7 mouse cellular contexts compared by ENCODE assay signal in the genomic region with DNA sequence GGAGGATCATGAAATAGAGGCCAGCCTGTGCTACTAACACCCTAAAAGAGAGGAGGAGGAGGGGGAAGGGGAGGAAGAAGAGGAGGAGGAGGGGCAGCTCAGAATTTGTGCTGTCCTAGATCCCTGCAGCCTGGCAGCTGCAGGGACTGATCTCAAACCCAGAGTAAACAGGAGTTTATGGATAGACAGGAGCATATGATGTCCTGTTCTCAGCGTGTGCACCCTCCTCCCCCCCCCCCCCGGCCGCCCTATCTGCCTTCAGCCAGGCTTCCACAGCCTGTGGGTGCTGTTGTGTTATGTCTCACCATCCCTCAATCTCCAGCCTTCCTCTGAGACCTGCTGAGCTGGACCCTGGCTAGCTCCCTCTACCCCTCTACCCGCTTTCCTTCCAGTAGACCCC. TPM values are rescaled to one million over a fixed set of nuclear protein-coding genes. Genes with fewer than 3 reads are reported as not detected.
DNase-seq lines count a peak whose midpoint lies in the region; ATAC-seq and TF ChIP-seq lines count a peak whose summit lies in the region.

Gene Bak1 (minus strand): TSS at position 101 of the 400 bp plus-strand sequence.

- peak within 1 kb of the TSS; percentile 83 for H3K9ac ChIP-seq in CH12.LX (ENCODE audit: insufficient read depth, low read depth)
- peak within 1 kb of the TSS; percentile 84 for H3K9ac ChIP-seq in forebrain, embryonic 15.5 days (replicated peaks)
- H3K9ac ChIP-seq in hindbrain, embryonic 13.5 days, result peak within 1 kb of the TSS; percentile 98
- peak within 1 kb of the TSS; percentile 79 for H3K9ac ChIP-seq in liver, embryonic 16.5 days (ENCODE audit: low read depth, low read length)

- H3K4me2 ChIP-seq in CH12.LX (ENCODE audit: insufficient read depth, low read depth, poor library complexity, severe bottlenecking), result peak within 1 kb of the TSS; percentile 98
- peak within 1 kb of the TSS; percentile 75 for H3K4me2 ChIP-seq in forebrain, embryonic 15.5 days (replicated peaks)
- peak within 1 kb of the TSS; percentile 90 for H3K4me2 ChIP-seq in hindbrain, embryonic 13.5 days
- peak within 1 kb of the TSS; percentile 84 for H3K4me2 ChIP-seq in liver, embryonic 16.5 days (ENCODE audit: low read depth, low read length)

- TF ChIP-seq POLR2A in CH12.LX (IDR thresholded peaks at IDR 0.05; ENCODE audit: low read depth, low read length), result no peak

- peak within 1 kb of the TSS; percentile 70 to 93 (median 87) for H3K4me3 ChIP-seq in CH12.LX (replicated peaks in 1 of 3; ENCODE audit: low read depth in 2 of 3, low read length in 2 of 3, poor library complexity in 1 of 3)
- peak within 1 kb of the TSS; percentile 79 for H3K4me3 ChIP-seq in G1E (ENCODE audit: low read depth, low read length)
- peak within 1 kb of the TSS; percentile 66 for H3K4me3 ChIP-seq in forebrain, embryonic 15.5 days
- H3K4me3 ChIP-seq in hindbrain, embryonic 13.5 days, result peak within 1 kb of the TSS; percentile 72
- peak within 1 kb of the TSS; percentile 74 for H3K4me3 ChIP-seq in liver, embryonic 16.5 days (ENCODE audit: low read depth, low read length)

- H3K27ac ChIP-seq in CH12.LX (ENCODE audit: insufficient read depth, low read depth), result peak within 1 kb of the TSS; percentile 44
- peak within 1 kb of the TSS; percentile 41; the same call in 1 of the 2 replicates for H3K27ac ChIP-seq in forebrain, embryonic 15.5 days (replicated peaks)
- peak within 1 kb of the TSS; percentile 84 for H3K27ac ChIP-seq in hindbrain, embryonic 13.5 days
- peak within 1 kb of the TSS; percentile 79 for H3K27ac ChIP-seq in liver, embryonic 16.5 days (ENCODE audit: low read length)

- H3K4me1 ChIP-seq in CH12.LX (ENCODE audit: control insufficient read depth in 1 of 2, insufficient read depth in 2 of 2) (peaks cover 15 to 32% of the 10 kb centered on the region in 2 experiments), G1E (ENCODE audit: insufficient read depth, low read depth, low read length) (peaks cover 57% of the 10 kb centered on the region)
- peaks cover 22% of the 10 kb centered on the region for H3K4me1 ChIP-seq in forebrain, embryonic 15.5 days
- H3K4me1 ChIP-seq in hindbrain, embryonic 13.5 days (replicated peaks), result peaks cover 23% of the 10 kb centered on the region
- H3K4me1 ChIP-seq in liver, embryonic 16.5 days (ENCODE audit: control insufficient read depth, low read depth, low read length), result peaks cover 34% of the 10 kb centered on the region

- no peak for TF ChIP-seq CTCF in CH12.LX (conservative IDR thresholded peaks at IDR 0.05 in 1 of 2, IDR thresholded peaks at IDR 0.05 in 1 of 2; ENCODE audit: low read depth in 2 of 2, low read length in 2 of 2)
- TF ChIP-seq CTCF in G1E (IDR thresholded peaks at IDR 0.05; ENCODE audit: low read depth, low read length), result no peak

- no peak for DNase-seq in CH12.LX (ENCODE audit: extremely low read depth)
- DNase-seq in G1E (ENCODE audit: low spot score), result no peak
- DNase-seq in retina, postnatal 1 day, result no peak

- no peak for TF ChIP-seq EP300 in CH12.LX (IDR thresholded peaks at IDR 0.05; ENCODE audit: low read length)

- dilution Hi-C loops in CH12.LX (cut with MboI; ENCODE audit: extremely low pct_ligation_motif_present, extremely low pct_unique_long_range_greater_than_20kb, low sequenced_read_pairs), result no loop called here

- ATAC-seq in G1E (ENCODE audit: extremely low read depth, insufficient number of reproducible peaks, low FRiP score, poor library complexity, severe bottlenecking), result no peak
- ATAC-seq in forebrain, embryonic 15.5 days (replicated peaks), result peak; percentile 23
- ATAC-seq in hindbrain, embryonic 13.5 days (ENCODE audit: low FRiP score), result 0 out of 2 replicates have a peak, but pooled peaks have one; percentile 12
- no peak for ATAC-seq in liver, embryonic 16.5 days (ENCODE audit: low read depth)
- ATAC-seq in cerebellum, adult (ENCODE audit: insufficient number of reproducible peaks, low FRiP score, low TSS enrichment), result no peak

- H3K9me3 ChIP-seq in CH12.LX (replicated peaks; ENCODE audit: low read length) (peaks cover 6% of the 10 kb centered on the region), G1E (replicated peaks) (no peaks in the 10 kb centered on the region)
- no peaks in the 10 kb centered on the region for H3K9me3 ChIP-seq in forebrain, embryonic 15.5 days
- no peaks in the 10 kb centered on the region for H3K9me3 ChIP-seq in hindbrain, embryonic 13.5 days
- H3K9me3 ChIP-seq in liver, embryonic 16.5 days (replicated peaks; ENCODE audit: control insufficient read depth, low read length), result no peaks in the 10 kb centered on the region

- no peak for TF ChIP-seq RAD21 in CH12.LX (IDR thresholded peaks at IDR 0.05; ENCODE audit: low read depth, low read length)

- in situ Hi-C loops in CH12.LX (cut with MboI; ENCODE audit: low pct_ligation_motif_present, low pct_unique_long_range_greater_than_20kb, low sequenced_read_pairs), result loop anchor here (25.0 kb wide), 1 partner anchor 483 kb away; the partner anchor contains the start of gene Grm4

- 70% methylated on average over 3 of the region's 4 CpGs for WGBS in forebrain, embryonic 15.5 days
- WGBS in hindbrain, embryonic 13.5 days, result 81% methylated on average over 4 of the region's 4 CpGs
- WGBS in liver, embryonic 16.5 days (ENCODE audit: insufficient replicate concordance), result 92% methylated on average over 1 of the region's 4 CpGs

- H3K79me2 ChIP-seq in CH12.LX (replicated peaks; ENCODE audit: control insufficient read depth, extremely low read depth, insufficient read depth, poor library complexity, severe bottlenecking), result peaks cover 25% of the 10 kb centered on the region

- H3K36me3 ChIP-seq in CH12.LX (replicated peaks in 1 of 2; ENCODE audit: control insufficient read depth in 1 of 2, insufficient read depth in 1 of 2, low read length in 1 of 2) (peaks cover 10 to 39% of the 10 kb centered on the region in 2 experiments), G1E (replicated peaks) (peaks cover 29% of the 10 kb centered on the region)
- H3K36me3 ChIP-seq in forebrain, embryonic 15.5 days, result peaks cover 9% of the 10 kb centered on the region; the same call in 1 of the 2 replicates
- peaks cover 20% of the 10 kb centered on the region for H3K36me3 ChIP-seq in hindbrain, embryonic 13.5 days
- H3K36me3 ChIP-seq in liver, embryonic 16.5 days (ENCODE audit: control insufficient read depth, insufficient read depth), result no peaks in the 10 kb centered on the region

- H3K27me3 ChIP-seq in CH12.LX (replicated peaks) (no peaks in the 10 kb centered on the region), G1E (ENCODE audit: insufficient read depth, low read length) (peaks cover 4% of the 10 kb centered on the region; the same call in 1 of the 2 replicates)
- no peaks in the 10 kb centered on the region for H3K27me3 ChIP-seq in forebrain, embryonic 15.5 days
- no peaks in the 10 kb centered on the region for H3K27me3 ChIP-seq in hindbrain, embryonic 13.5 days
- no peaks in the 10 kb centered on the region for H3K27me3 ChIP-seq in liver, embryonic 16.5 days (ENCODE audit: control insufficient read depth, insufficient read depth, low read depth, low read length)

TF ChIP-seq in CH12.LX, 34 proteins besides CTCF, POLR2A, EP300 and RAD21:
- TF ChIP-seq JUN (IDR thresholded peaks at IDR 0.05; ENCODE audit: insufficient read depth, low read depth, low read length) (no peak), POLR2AphosphoS2 (IDR thresholded peaks at IDR 0.05; ENCODE audit: low read depth, low read length) (no peak), ZNF384 (IDR thresholded peaks at IDR 0.05; ENCODE audit: low read depth, low read length) (no peak), BHLHE40 (IDR thresholded peaks at IDR 0.05; ENCODE audit: low read depth, low read length) (no peak), USF2 (conservative IDR thresholded peaks at IDR 0.05; ENCODE audit: low read depth, low read length) (no peak), MAZ (IDR thresholded peaks at IDR 0.05; ENCODE audit: low read depth, low read length) (no peak), MAX (IDR thresholded peaks at IDR 0.05; ENCODE audit: low read length) (no peak), RCOR1 (conservative IDR thresholded peaks at IDR 0.05; ENCODE audit: low read depth, low read length) (no peak), ZKSCAN1 (IDR thresholded peaks at IDR 0.05; ENCODE audit: borderline replicate concordance, low read depth, low read length) (no peak), MAFK (IDR thresholded peaks at IDR 0.05; ENCODE audit: insufficient replicate concordance, low read length) (no peak), NRF1 (IDR thresholded peaks at IDR 0.05; ENCODE audit: low read depth, low read length) (no peak), USF1 (IDR thresholded peaks at IDR 0.05; ENCODE audit: low read depth, low read length) (no peak), E2F4 (IDR thresholded peaks at IDR 0.05; ENCODE audit: insufficient replicate concordance, low read depth, low read length) (no peak), TBP (conservative IDR thresholded peaks at IDR 0.05; ENCODE audit: low read depth, low read length) (no peak), UBTF (IDR thresholded peaks at IDR 0.05; ENCODE audit: low read depth, low read length) (no peak), TCF12 (IDR thresholded peaks at IDR 0.05; ENCODE audit: low read depth, low read length) (no peak)

RNA-seq across cellular contexts. Expression of gene Bak1, which starts in this region (rescaled TPM):
- total RNA-seq in CH12.LX (2012; rRNA removed) (57.3 and 69.8 TPM in 2 replicates), CH12.LX (2014; rRNA removed) (61.8 and 62.9 TPM in 2 replicates), G1E (2014; fragmentation: Nextera tagmentation) (231 and 242 TPM in 2 replicates), G1E (2017) (57.5 and 64.5 TPM in 2 replicates)
- polyA plus RNA-seq in CH12.LX (2012; ENCODE audit: insufficient read length, low read depth) (123 and 140 TPM in 2 replicates), G1E (2012) (222 and 227 TPM in 2 replicates)
- 2.3 and 2.7 TPM in 2 replicates for polyA plus RNA-seq in forebrain, embryonic 15.5 days (2015; fragmentation: Nextera tagmentation; extraction: Ambion mirVana)
- polyA plus RNA-seq in hindbrain, embryonic 13.5 days (2015; fragmentation: Nextera tagmentation; extraction: Ambion mirVana), result 2.5 and 3.1 TPM in 2 replicates
- polyA plus RNA-seq in liver, embryonic 16.5 days (2015; fragmentation: Nextera tagmentation; extraction: Ambion mirVana), result 2.3 and 2.6 TPM in 2 replicates

Comparison
In these comparisons a context has a peak if more than half of its experiments do, and no peak if none do; other contexts are left out.
1. RNA of gene Bak1 (polyA plus RNA-seq): 222 to 227 TPM in G1E and 123 to 140 TPM in CH12.LX; 2.3 to 2.6 TPM in liver, embryonic 16.5 days, 2.5 to 3.1 TPM in hindbrain, embryonic 13.5 days and 2.3 to 2.7 TPM in forebrain, embryonic 15.5 days; every median in the first group is over 10 times any median in the second.
2. ATAC-seq: peak in forebrain, embryonic 15.5 days (single experiment) and hindbrain, embryonic 13.5 days (single experiment); none in G1E (single experiment), liver, embryonic 16.5 days (single experiment) and cerebellum, adult (single experiment).
3. Peak in every context shown above with its lines, with median percentiles within 50 percentile points of each other: H3K27ac ChIP-seq, H3K4me2 ChIP-seq, H3K4me3 ChIP-seq and H3K9ac ChIP-seq.